Mouse (Mus musculus) neural tube, embryonic 15.5 days (tissue): ENCODE measurements at regions not wholly inside any gene's neighbourhood (a gene's known extent, or its start where the extent isn't known, plus 50 kb on each side); places are given as distances from the start of the nearest gene placed in this dataset.

Source experiments
- ATAC-seq: fragments of 200-750 bp; cut with Nextera tagmentation; 2 replicates; pipeline ENCODE4 v1.8.0; 2017; ENCODE audit warnings: mild to moderate bottlenecking, moderate TSS enrichment, moderate library complexity; ENCODE audit not compliant: low FRiP score
- H3K27ac ChIP-seq: fragments of 300-500 bp; sonication (generic); replicated peaks from 2 replicates; pipeline ENCODE4 v1.5.1; 2015; ENCODE audit warnings: mild to moderate bottlenecking, inconsistent platforms
- H3K27me3 ChIP-seq: fragments of 300-500 bp; sonication (generic); replicated peaks from 2 replicates; pipeline ENCODE4 v1.6.1; 2015; ENCODE audit warnings: inconsistent platforms
- H3K36me3 ChIP-seq: fragments of 300-500 bp; sonication (generic); 2 replicates; pipeline ENCODE4 v1.6.1; 2015; ENCODE audit warnings: inconsistent platforms
- H3K4me1 ChIP-seq: fragments of 300-500 bp; sonication (generic); 2 replicates; pipeline ENCODE4 v1.6.1; 2015; ENCODE audit warnings: inconsistent platforms
- H3K4me2 ChIP-seq: fragments of 300-500 bp; sonication (generic); 2 replicates; pipeline ENCODE4 v1.6.1; 2015; ENCODE audit warnings: inconsistent platforms, mild to moderate bottlenecking, moderate library complexity
- H3K4me3 ChIP-seq: fragments of 300-500 bp; sonication (generic); replicated peaks from 2 replicates; pipeline ENCODE4 v1.5.1; 2015; ENCODE audit warnings: mild to moderate bottlenecking, inconsistent platforms
- H3K9ac ChIP-seq: fragments of 300-500 bp; sonication (generic); replicated peaks from 2 replicates; pipeline ENCODE4 v1.6.1; 2015; ENCODE audit warnings: mild to moderate bottlenecking, inconsistent platforms
- H3K9me3 ChIP-seq: fragments of 300-500 bp; sonication (generic); replicated peaks from 2 replicates; pipeline ENCODE4 v1.6.1; 2016; ENCODE audit warnings: inconsistent platforms
- WGBS: fragments of 180-500 bp; shearing (Covaris S2); methylation state at CpG from one replicate; pipeline ENCODE4 v1.1.7; 2015; ENCODE audit warnings: mixed read lengths; 5-methylcytosine and 5-hydroxymethylcytosine counted together

DNA sequence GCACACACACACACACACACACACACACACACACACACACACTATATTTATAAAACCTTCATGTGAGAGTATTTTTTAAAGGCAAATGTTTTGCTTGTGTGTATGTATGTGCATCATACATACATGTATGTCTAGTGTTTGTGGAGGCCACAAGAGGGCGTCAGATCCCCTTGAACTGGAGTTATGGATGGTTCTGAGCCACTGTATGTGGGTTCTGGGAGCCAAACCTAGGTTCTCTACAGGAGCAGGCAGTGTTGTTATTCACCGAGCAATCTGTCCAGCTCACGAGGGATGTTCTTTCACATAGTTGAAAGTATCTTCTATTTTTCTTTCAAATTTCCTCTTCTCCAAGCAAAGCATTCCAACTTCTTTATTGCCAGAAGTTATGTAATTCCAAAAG, 56.3 kb upstream of the Agtr2 start:
- WGBS = 66% methylated on average over 3 of the region's 3 CpGs
- no peak overlapping the region for H3K4me3 ChIP-seq
- no peaks in the 10 kb centered on the region for H3K4me1 ChIP-seq
- H3K9me3 ChIP-seq = no peaks in the 10 kb centered on the region
- no peak for ATAC-seq
- H3K36me3 ChIP-seq = no peaks in the 10 kb centered on the region
- no peak overlapping the region for H3K9ac ChIP-seq
- no peaks in the 10 kb centered on the region for H3K27me3 ChIP-seq
- no peak overlapping the region for H3K27ac ChIP-seq
- no peak overlapping the region for H3K4me2 ChIP-seq

DNA sequence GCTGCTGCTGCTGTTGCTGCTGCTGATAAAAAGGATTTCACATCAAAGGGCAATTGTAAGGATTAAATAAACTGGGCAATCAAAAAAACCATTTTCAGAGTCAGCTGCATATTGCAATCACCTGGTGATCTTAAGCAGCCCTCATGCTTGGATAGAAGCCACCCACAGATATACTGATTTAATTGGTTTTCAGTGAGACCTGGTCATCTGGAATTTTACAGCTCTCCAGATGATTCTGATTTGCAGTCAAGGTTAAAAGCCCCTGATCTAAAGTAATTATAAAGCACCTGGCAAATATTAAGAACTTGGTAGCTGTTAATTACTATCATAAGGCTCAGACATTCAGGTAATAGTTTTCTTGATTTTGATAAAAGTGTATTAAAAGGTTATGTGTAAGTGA, 50.8 kb upstream of the Agtr2 start:
- no peak for ATAC-seq
- Histone ChIP-seq H3K4me2 (no peak overlapping the region), H3K36me3 (no peaks in the 10 kb centered on the region), H3K27me3 (no peaks in the 10 kb centered on the region), H3K4me1 (no peaks in the 10 kb centered on the region), H3K4me3 (no peak overlapping the region), H3K27ac (no peak overlapping the region), H3K9ac (no peak overlapping the region), H3K9me3 (no peaks in the 10 kb centered on the region)
